Mouse (Mus musculus) kidney, adult 8-10 months (tissue): Measurements from ENCODE around the gene Tlr7.

Source experiments
- DNase-seq, 2 experiments: peaks; one replicate each; pipeline ENCODE4 v3.0.0; 2022

The Tlr7 gene

DNA sequence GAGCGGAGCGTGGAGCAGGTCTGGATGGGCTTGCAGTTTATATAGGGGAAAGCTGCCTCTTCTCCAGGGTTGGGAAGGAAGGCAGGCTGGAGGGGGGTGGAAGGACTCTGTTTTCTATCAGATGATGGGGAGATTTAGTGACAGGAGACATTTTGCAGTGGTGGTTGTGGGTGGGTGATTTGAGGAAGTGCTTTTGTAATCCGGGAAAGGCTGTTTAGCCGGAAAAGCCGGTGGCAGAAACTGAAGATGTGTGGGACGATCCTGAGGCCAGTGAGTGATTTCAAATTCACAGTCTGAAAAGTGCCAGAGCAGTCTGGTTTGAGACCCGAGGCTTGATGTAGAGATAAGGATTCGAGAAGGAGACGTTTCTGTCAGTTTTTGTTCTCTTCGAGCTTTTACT lies 53.8 kb downstream of the Tlr7 start:
- DNase-seq = no peak

DNA sequence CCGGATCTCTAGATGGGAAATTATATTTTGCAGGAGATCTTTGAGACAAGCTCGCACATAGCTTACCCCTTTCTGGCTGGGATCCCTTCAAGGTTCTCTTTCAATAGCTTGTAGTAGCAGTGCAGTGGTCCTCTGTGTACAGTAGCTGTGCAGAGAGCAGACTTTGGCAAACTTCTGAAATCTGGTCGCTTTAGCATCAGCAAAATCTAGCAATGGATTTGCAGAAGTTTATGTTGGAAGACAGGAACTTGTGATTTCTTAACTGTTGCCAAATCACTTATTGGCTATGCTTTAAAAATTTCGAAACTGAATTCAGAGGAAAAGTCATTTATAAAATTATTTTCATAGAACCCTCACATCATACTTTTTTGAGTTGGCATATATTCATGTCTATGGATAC lies 66.3 kb downstream of the Tlr7 start, which contains the start of gene Tlr8:
Gene Tlr8, minus strand, starts transcription at position 244 of the 400 bp plus-strand sequence.
- no peak for DNase-seq

DNA sequence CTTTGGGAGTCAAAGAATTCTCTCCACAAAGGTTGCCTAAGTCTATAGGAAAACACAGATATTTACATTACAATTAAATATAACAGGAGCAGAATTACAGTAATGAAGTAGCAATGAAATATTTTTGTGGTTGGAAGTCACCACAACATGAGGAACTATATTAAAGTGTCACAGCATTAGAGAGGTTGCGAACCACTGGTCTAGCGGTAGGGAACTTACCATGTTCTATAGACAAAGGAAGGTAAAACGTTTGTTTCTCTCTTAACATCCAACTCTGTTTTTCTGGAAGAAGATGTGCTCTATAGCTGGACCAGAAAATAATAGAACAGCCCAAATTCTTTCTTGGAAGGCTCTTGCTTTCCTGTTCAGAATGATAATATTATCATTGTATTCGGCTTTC lies 66.8 kb downstream of the Tlr7 start:
- DNase-seq = no peak
